Mouse (Mus musculus) lung, postnatal 36 days (tissue): Measurements from ENCODE around the gene Trip12.

Experiments used
- DNase-seq: peaks from one replicate; pipeline ENCODE4 v3.0.0; 2022; ENCODE audit warnings: mixed read lengths

Gene Trip12

DNA sequence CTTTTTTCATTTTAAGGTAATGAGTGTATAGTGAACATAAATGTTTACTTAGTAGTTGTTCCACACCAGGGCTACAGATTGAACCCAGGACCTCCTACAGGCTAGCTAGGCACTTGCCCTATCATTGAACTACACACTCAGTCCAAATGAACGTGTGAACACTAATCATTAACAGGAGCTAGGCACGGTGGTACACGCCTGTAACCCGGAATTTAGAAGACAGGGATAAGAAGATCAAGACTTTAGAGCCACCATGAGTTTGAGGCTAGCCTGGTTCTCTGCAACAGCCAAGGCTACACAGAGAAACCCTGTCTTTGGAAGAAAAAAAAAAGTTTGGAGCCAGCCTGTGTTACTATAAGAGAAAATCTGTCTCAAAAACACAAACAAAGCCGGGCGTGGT is 19.3 kb upstream of the Trip12 start:
- DNase-seq: no peak

DNA sequence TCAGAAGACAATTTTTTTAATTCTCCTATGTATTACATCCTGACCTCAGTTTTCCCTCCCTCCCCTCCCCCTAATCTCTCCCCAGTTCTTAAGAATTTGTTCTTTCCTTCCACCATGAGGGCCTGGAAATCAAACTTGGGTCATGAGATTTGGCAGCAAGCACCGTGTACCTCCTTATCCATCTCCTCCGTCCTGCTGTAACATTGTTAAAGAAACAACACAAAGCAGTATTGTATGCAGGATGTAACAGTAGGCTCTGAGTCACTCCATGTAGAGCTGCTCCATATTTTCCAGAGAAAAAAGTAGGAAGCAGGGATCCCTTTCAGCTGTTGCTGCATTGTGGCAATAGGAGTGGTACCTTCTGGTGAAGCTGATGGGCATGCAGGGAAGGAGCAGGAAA is 15.4 kb upstream of the Trip12 start:
- DNase-seq: no peak

DNA sequence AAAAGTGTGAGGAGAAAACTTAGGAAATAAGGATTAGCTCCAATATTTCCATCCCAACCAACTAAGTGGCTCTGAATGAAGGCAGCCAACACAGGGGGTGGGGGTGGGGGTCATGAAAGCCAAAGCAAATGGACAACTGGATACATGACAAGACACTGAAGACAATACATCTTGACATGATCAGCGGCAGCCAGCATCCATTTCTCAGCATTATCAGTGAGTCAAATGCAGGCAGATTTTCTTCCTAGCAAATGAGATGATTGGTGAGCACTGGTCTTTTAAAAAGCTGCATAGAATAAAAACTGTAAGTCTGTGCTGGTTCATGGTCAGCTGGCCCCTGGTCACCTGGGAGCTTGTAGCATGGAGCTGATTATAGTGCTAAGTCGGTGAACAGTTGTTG is 14.7 kb upstream of the Trip12 start:
- DNase-seq: no peak

DNA sequence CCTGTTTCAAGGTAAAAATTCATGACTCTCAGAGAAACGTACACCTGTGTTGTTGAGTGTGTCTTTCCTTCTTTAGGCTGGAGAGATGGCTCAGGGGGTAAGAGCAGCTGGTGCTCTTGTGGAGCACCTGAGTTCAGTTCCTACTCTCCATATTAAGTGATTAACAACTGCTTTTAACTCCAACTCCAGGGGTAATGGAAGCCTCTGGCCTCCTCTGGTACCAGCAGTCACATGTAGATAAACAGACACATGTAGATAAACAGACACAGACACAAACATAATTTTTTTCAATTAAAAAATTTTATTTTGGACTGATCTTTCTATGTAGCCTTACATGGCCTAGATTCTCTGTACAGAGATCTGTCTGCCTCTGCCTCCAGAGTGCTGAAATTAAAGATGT is 13.4 kb upstream of the Trip12 start:
- DNase-seq: no peak

DNA sequence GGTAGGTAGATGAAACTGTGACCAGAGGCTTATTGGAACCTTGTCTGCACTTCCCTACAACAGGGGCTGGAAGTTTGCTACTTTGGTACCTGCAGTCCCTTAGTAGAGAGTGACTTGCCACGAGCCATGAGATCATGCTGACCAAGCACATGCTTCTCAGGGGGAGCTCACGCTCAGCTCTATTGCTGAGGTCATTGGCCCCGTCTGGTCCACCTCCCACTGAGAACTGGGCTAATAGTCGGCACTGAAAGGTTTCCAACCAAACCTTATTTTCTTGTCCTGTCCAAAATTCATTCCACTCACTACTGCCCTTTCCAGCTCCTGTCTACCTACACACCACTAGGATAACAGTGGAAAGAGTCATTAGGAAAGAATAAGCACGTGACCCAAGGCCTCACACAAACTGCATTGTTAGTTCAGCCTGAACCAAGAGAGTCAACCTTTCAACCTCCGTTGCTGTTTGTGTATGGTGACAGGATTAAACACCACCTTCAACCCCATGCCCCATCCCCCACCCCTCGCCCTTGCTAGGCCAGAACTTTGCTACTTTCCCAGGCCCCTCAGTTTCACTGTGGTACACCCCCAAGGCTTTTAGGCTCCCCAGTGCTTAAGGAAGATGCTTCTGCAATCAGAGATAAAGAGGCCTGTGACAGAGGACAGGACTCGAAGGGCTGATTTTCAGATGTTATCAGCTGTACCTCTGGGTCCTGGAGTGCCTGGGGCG is 11.4 kb upstream of the Trip12 start:
- DNase-seq: no peak

DNA sequence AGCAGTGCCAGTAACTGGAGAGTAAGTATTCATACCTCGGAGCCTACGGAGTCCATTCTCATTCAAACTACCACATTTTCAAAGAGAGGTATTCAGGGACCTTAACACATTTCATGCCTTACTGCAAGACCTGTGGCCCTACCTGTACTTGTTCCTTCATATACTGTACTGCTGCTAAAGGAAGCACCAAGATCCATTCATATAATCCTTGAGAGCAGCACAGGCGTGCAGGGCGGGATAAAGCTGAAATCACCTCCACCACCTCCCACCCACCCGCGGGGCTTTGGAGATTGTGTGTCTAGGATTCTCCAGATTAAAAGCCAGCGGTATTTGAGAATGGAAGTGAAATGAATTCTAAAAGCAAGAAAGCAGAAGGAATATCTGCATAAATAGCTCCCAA is 10.2 kb upstream of the Trip12 start:
- DNase-seq: no peak

DNA sequence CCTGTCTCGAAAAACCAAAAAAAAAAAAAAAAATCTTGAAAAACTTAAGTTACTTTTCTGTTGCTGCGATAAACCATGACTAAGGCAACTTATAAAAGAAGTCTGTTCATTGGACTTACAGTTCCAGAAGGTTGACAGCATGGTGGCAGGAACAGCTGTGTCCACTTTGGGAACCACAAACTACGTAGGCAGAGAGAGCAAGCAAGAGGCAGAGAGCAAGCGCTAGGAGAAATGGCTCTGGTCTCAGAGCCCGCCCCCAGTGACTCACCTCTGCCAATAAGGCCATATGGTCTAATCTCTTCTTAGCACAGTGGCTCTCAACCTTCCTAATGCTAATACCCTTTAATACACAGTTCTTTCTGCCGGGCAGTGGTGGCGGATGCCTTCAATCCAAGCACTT is 9.5 kb upstream of the Trip12 start:
- DNase-seq: no peak

DNA sequence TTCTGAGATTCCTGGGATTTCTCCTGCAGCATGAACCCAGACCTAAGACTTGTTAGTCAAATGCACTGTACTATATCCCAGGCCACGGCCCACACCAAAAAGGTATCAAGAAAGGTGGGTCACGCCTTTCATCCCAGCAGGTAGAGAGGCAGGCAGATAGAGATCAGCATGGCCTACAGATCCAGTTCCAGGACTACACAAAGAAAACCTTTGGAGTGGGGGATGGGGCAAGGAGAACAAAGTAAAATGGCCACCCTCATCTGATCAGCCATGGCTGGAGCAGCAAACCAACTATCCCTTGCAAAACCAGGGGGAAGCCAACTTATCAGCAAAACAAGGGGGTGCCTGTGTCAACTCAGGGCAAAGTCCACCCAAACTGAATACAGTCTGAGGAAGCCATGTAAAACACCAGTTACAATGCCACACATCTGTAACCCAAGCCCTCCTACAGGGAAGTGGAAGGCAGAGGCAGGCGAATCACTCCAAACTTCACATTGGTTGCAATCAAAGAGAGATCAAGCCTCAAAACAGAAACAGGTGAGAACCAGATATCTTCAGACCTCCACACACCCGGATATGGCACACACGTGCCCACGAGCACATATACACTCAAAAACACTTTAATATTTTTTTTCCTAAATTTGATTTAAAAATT is 8.6 kb upstream of the Trip12 start:
- DNase-seq: no peak

DNA sequence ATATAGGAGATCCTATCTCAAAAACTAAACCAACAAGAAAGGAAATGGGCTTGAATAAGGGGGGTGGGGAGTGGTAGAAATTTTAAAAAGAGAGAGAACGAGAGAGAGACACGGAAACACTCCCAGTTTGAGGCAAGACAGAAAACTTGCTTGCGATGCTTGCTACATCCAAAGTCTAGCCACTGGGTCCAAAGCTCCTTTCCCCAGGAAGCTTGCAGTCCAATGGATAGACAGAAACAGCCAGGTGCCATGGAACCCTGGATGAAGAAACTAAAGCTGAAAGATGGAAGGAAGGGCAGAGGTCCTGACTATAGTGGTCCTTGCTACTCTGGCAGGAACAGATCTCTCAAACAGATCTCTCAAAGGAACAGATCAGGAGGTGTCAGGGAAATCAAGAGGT is 8.0 kb upstream of the Trip12 start:
- DNase-seq: no peak

DNA sequence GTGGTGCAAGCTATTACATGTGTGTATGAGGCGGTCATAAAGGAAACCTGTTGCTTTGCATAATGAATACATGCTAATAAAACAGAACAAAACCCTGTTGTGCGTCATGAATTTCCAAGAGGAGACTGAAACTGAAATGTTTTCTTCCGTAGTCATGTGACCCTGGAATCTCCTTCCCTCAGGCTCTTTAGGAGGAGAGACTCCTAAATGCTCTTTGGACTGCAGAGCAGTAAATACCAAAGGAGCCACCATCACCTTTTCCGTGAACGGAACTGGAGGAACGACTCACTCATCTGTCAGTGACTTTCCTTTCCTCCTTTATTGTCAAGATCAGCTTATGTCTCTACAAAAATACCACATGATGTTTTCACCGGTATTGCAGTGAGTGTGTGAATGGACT is 7.4 kb upstream of the Trip12 start:
- no peak for DNase-seq

DNA sequence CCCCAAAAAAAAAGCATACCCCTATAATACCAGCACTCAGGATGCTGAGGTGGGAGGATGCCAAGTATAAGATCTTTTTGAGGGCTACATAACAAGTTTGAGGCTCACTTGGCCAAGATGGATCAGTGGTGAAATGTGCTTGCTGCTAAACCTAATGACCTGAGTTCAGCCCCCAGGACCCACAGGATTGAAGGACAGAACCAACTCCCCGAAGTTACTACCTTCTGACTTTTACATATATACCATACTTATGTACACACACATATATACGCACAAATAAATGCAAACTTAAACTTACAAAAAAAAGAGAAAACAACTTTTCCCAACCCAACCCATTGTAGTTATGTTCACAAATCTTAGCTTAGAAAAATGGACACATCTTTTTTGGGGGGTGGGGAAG is 3.0 kb upstream of the Trip12 start:
- DNase-seq: no peak

DNA sequence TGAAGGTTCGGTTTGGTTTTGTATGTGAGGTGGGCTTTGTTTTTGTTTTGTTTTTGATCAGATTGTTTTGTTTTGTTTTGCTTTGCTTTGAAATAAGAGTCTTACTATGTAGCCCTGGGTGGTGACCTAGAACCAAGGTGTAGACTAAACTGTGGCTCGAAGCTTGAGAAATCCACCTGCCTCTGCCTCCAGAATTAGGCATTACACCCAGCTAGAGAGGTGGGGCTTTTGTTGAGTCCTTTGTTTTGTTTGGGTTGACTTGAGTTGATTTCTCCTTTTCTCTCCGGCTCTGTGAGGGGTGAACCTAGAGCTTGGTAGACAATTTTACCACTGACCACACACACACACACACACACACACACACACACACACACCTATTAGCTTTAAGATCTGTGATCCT is 745 bp upstream of the Trip12 start:
- no peak for DNase-seq

DNA sequence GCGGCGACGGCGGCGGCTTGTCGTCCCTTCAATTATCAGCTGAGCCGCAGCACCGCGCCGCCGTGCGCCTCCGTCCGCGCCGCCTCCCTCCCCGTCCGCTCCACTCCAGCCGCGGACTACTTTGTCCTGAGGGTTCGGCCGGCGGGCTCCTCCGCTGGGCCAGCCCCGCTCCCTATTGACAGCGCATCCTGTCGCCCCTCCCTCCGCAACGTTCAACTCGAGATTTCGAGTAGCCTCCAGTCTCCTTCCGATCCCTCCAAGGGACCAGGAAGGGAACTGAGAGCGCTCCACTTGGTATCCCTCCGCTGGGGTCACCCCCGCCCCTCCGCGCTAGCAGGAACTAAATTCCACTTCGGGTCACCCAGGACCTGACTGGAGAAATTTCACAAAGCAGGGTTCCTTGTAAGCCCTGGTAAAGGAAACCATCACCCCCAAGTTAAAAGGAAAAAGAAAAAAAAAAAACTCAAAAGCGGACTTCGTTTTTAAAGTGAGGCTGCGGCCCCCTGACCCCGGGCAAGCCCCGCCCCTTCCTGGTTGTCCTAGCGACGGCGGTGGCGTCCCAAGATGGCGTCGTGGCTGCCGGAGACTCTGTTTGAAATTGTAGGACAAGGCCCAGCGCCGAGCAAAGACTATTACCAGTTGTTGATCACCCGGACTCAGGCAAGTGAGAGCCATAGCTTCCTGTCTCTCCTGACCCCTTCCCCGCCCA is 853 bp downstream of the Trip12 start, which contains the start of gene Fbxo36:
TSS of gene Fbxo36 (plus strand) at position 533 of the 709 bp plus-strand sequence.
- DNase-seq: peak; percentile 95

DNA sequence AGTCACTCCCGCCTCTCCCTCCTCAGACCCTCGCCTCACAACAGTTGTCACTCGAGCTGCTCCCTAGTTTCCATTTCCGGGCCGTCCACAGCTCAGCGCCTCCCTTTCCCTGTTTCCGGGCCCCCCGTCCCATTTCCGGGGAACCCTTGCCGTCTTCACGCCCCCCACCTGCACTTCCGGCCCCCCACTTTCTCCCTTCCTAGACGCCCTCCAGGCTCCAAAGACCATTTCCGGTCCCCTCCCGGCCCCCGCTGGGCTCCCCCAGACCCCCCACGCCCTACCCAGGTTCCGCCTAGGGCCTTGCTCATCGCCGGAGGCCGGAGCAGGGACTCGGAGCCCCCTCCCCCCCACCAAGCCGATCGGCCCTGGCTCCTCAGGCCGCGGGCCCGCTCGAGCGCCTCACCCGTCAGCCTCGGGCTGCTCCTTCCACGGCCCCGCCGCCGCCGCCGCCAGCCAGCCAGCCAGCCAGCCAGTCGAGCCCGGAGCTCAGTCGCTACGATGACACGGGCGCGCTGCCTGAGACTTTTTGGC is 1.6 kb downstream of the Trip12 start:
- peak; percentile 78 for DNase-seq

DNA sequence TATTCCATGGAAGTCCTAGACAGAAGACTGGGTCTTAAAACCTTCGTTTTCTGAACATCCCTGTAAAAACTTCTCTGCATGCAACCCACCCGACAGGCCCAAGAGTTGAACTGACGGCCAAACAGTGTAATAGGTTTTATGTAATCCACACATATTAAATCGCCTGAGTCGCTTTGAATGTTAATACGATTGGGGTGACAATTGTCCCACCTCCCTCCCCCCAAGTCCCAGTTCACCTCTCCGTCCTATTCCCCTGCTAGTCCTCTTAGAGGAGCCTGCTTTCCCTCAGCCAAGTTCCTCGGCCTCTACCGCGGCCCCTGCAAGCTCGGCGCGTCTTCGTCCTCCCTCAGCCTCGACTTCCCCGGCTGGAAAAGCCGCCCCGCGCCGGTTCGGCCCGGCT is 2.2 kb downstream of the Trip12 start:
- no peak for DNase-seq

DNA sequence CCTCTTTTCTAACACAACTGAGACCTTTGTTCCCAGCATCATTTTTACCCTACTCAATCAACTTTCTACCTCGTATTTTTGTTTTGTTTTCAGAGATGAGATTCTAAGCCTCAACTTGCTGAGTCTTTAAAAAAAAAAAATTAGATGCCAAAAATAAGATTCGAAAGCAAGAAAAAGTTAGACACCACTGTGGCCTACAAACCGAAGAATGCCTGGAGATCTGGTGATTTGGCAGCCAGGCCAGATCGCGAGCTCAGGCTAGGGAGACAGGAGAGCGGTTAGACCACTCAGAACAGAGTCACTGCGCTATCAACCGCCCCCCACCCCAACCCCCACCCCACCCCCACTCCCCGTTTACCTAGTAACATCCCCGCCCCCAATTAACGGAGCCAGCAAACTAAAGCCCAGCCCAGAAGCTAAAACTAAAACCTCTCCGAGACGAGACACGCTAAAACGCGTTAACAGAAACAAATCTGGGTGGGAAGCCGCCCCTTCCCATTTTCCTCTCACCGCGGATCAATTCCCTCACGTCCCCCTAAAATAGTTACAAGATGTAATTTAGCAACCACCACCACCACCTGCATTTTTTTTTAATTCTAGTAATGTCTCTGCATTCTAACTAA is 2.7 kb downstream of the Trip12 start:
- DNase-seq: no peak

DNA sequence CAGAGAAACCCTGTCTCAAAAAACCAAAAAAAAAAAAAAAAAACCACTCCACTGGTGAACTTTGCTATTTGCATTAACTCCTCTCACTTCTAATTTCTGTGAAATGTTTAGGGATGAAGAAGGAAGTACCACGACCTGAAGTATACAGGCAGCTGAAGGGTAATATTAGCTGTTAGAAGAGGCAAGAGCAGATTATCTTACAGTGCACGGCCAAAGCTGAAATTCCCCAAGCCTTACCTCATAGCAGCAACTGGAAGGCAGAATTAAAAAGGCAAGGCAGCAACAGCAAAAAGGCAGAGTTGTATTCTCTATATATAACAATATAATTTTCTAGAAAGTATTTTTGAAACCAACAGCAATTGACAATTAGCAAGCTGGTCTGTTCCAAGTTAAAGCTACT is 15.2 kb downstream of the Trip12 start:
- no peak for DNase-seq

DNA sequence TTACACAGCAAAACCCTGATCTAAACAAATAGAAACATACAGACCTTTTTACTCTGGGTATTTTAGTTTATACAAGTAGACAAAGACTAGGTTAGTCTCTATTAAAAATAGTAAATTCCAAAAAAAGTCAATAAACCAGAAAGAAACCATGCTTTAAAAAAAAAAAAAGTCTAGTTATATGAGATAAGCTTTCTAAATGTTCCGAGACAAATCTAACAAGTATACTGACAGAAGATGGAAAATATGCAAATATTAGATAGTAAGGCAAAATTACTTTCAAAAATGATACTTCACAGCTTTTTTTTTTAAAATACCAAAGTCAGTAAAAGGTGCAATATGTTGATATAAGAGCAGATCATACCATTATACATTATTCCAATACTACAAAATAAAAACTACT is 22.7 kb downstream of the Trip12 start:
- DNase-seq: no peak

DNA sequence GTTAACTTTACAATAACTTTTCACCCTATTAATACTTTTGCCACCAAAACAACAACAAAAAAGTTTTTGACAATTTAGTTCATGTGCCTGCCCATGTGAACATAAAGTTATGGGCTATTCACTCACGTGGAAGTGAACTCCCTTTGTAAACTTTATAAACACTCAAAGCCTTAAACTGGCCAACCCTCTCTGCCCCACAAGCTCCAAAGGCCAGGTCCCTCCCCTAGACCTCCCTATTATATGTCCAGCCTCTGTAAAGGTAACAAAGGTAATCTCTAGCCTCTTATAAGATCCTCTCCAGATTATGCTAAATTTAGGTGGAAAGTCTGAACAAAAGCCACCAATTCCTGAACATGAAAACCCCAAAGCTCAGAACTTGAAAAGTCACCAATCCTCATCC is 36.5 kb downstream of the Trip12 start:
- no peak for DNase-seq

DNA sequence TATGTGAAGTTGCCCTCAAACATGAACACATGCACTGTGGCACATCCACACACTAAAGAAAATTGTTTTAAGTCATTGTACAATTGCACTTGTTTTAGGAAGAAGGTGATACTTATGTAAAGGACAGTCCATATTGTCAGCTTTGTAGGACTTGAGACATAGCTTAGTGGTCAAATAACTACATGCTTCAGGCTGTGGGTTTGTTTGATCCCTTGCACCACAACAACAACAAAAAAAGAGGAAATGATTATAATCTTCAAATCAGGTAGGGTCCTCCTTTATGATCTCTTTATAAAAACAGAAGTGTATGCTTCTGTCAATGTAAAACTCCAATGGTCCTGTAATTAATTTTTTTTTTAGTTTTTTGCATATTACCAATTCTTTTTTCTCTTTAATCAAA is 41.1 kb downstream of the Trip12 start:
- no peak for DNase-seq

DNA sequence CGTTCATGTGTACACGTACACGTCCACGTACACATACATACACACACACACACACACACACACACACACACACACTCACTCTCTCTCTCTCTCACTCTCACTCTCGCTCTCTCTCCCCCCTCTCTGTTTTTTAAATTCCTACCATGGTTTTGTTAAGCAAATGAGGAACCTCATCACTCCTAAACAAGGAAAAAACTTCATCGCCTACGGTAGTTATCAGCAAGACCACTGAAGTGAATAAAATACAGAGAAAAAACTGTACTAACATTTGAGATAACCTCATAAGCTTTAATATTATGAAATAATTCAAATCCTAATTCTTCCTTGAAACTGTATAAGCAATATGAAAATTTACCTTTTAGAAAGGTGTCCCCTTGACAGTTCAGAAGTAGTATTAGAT is 45.0 kb downstream of the Trip12 start:
- no peak for DNase-seq

DNA sequence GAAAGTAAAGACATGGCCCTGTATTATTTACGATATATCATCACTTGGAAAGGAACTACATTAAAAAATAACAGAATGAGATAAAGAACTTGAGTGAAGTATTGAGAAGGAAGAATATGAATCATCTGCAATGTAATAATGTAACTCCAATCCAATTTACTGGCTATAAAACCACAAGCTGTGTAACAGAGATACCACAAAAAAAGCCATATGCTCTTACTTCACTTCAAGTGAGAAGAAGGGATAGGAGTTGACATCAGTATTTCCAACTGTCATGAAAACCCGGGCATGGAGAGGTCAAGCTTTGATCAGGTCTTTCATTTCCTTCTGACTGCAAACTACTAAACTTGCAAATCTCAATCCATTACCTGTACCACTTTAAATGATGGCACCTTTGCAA is 48.9 kb downstream of the Trip12 start:
- DNase-seq: no peak

DNA sequence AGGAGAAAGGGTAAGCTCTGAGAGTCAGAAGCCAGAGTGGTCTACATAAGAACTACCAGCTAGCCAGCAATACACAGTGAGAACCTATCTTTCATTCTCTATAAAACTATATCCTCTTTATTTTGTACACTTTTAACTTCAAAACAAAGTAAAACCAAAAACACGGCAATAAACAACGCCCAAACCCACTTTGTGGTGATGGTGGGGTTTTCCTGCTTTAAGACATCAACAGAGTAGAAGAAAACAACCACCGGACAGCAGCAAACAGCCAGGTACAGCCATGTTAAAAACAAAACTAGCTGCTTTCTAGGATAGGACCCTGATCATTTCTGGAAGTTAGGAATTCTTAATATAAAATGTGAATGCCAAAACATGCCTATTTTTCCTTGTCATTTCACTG is 59.7 kb downstream of the Trip12 start:
- DNase-seq: no peak

DNA sequence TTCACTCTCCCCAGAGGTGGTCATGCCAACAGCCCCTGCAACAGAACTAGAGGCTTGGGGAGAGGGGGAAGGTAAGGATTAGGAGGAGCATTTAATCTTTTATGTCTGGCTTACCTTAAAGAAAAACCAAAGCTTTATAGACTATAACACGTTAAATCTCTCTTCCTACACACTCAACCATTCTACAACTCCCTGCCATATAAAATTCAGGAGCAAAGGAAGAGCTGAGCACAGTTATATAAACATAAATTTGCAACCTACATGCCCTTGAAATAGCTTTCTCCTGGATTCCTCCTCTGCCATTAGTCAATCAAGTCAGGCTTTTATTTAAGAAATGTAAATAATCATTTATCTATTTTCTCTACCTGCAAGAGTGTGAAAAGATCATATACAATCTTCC is 62.9 kb downstream of the Trip12 start:
- no peak for DNase-seq
